Mouse (Mus musculus) lung, postnatal 0 days (tissue): Measurements from ENCODE around the gene Ccdc57. TPM values are rescaled to one million over a fixed set of nuclear protein-coding genes. Genes with fewer than 3 reads are reported as not detected.

ENCODE experiments used
- ATAC-seq: fragments of 200-750 bp; cut with Nextera tagmentation; 2 replicates; pipeline ENCODE4 v1.8.0; 2017; ENCODE audit warnings: moderate library complexity
- DNase-seq: peaks from one replicate; pipeline ENCODE4 v3.0.0-alpha.2; 2016; ENCODE audit warnings: low spot score
- H3K27ac ChIP-seq: fragments of 300-500 bp; sonication (generic); 2 replicates; pipeline ENCODE4 v1.5.1; 2014; ENCODE audit warnings: antibody characterized with exemption, mild to moderate bottlenecking, low read length, mixed read lengths
- H3K27me3 ChIP-seq: fragments of 300-500 bp; sonication (generic); replicated peaks from 2 replicates; pipeline ENCODE4 v1.6.1; 2014; ENCODE audit warnings: low read length, mixed read lengths; ENCODE audit not compliant: insufficient read depth
- H3K36me3 ChIP-seq: fragments of 300-500 bp; sonication (generic); 2 replicates; pipeline ENCODE4 v1.6.1; 2014; ENCODE audit warnings: low read length, mixed read lengths; ENCODE audit not compliant: insufficient read depth
- H3K4me1 ChIP-seq: fragments of 300-500 bp; sonication (generic); 2 replicates; pipeline ENCODE4 v1.6.1; 2014; ENCODE audit warnings: antibody characterized with exemption, low read depth, low read length, mixed read lengths; ENCODE audit not compliant: insufficient read depth
- H3K4me2 ChIP-seq: fragments of 300-500 bp; sonication (generic); replicated peaks from 2 replicates; pipeline ENCODE4 v1.6.1; 2014; ENCODE audit warnings: low read depth, mild to moderate bottlenecking, low read length, moderate library complexity, mixed read lengths
- H3K4me3 ChIP-seq: fragments of 300-500 bp; sonication (generic); 2 replicates; pipeline ENCODE4 v1.5.1; 2014; ENCODE audit warnings: low read depth, low read length
- H3K9ac ChIP-seq: fragments of 300-500 bp; sonication (generic); replicated peaks from 2 replicates; pipeline ENCODE4 v1.6.1; 2014; ENCODE audit warnings: low read depth, mild to moderate bottlenecking
- H3K9me3 ChIP-seq: fragments of 300-500 bp; sonication (generic); 2 replicates; pipeline ENCODE4 v1.6.1; 2016; ENCODE audit warnings: low read length, mixed read lengths
- CTCF ChIP-seq: IDR thresholded peaks from 2 replicates; pipeline ENCODE4 v1.5.1; 2016; ENCODE audit warnings: antibody characterized with exemption, mild to moderate bottlenecking
- EP300 ChIP-seq: IDR thresholded peaks from 2 replicates; pipeline ENCODE4 v1.6.1; 2016; ENCODE audit warnings: antibody characterized with exemption, mild to moderate bottlenecking, control low read depth
- WGBS: fragments of 180-500 bp; shearing (Covaris S2); extraction: QIAGEN DNeasy Blood & Tissue Kit; methylation state at CpG from one replicate; pipeline ENCODE4 v1.1.7; 2014; 5-methylcytosine and 5-hydroxymethylcytosine counted together
- polyA plus RNA-seq: library from polyadenylated mRNA; unstranded; fragments of >200 nt; fragmentation: Nextera tagmentation; extraction: Ambion mirVana; gene quantifications from 2 replicates; pipeline ENCODE4 v1.2.1, GENCODE M21; 2015

Gene Ccdc57
- polyA plus RNA-seq, 1 experiment from 2014 or later = 3.7 TPM

- H3K4me2 ChIP-seq = no peak overlapping the region
- no peaks in the 10 kb centered on the region for H3K36me3 ChIP-seq
- no peaks in the 10 kb centered on the region for H3K27me3 ChIP-seq
- WGBS = 15% methylated on average over 4 of the region's 4 CpGs
- H3K9me3 ChIP-seq = no peaks in the 10 kb centered on the region
- peak; percentile 58 for ATAC-seq
- peak; percentile 53 for DNase-seq
- no peak overlapping the region for H3K4me3 ChIP-seq
- no peaks in the 10 kb centered on the region for H3K4me1 ChIP-seq
- no peak for TF ChIP-seq CTCF
- no peak for TF ChIP-seq EP300
- H3K27ac ChIP-seq = no peak overlapping the region
- H3K9ac ChIP-seq = no peak overlapping the region
These were observed 6.1 kb upstream of the Ccdc57 start for GRCm38 (mm10) chr11:120938795-120939194.

- Histone ChIP-seq H3K36me3 (no peaks in the 10 kb centered on the region), H3K9me3 (no peaks in the 10 kb centered on the region), H3K9ac (no peak overlapping the region), H3K4me1 (peaks cover 1% of the 10 kb centered on the region; the same call in 1 of the 2 replicates), H3K4me2 (no peak overlapping the region), H3K4me3 (no peak overlapping the region), H3K27ac (no peak overlapping the region), H3K27me3 (no peaks in the 10 kb centered on the region)
- no peak for ATAC-seq
- no peak for DNase-seq
- TF ChIP-seq EP300 = no peak
- TF ChIP-seq CTCF = no peak
- WGBS = 96% methylated on average over 1 of the region's 1 CpGs
These were observed 5.3 kb upstream of the Ccdc57 start for GRCm38 (mm10) chr11:120937976-120938375.

- 93% methylated on average over 4 of the region's 4 CpGs for WGBS
- no peak overlapping the region for H3K27ac ChIP-seq
- H3K4me3 ChIP-seq = no peak overlapping the region
- no peaks in the 10 kb centered on the region for H3K27me3 ChIP-seq
- peaks cover 8% of the 10 kb centered on the region; the same call in 1 of the 2 replicates for H3K4me1 ChIP-seq
- no peak for TF ChIP-seq CTCF
- TF ChIP-seq EP300 = no peak
- H3K9ac ChIP-seq = no peak overlapping the region
- DNase-seq = no peak
- no peak overlapping the region for H3K4me2 ChIP-seq
- H3K36me3 ChIP-seq = no peaks in the 10 kb centered on the region
- ATAC-seq = no peak
- H3K9me3 ChIP-seq = no peaks in the 10 kb centered on the region
These were observed 1.2 kb downstream of the Ccdc57 start for GRCm38 (mm10) chr11:120931479-120931878.

- Histone ChIP-seq H3K9ac (no peak overlapping the region), H3K36me3 (no peaks in the 10 kb centered on the region), H3K4me2 (no peak overlapping the region), H3K27ac (no peak overlapping the region), H3K4me1 (peaks cover 8% of the 10 kb centered on the region; the same call in 1 of the 2 replicates), H3K4me3 (no peak overlapping the region), H3K27me3 (no peaks in the 10 kb centered on the region), H3K9me3 (no peaks in the 10 kb centered on the region)
- TF ChIP-seq CTCF = no peak
- ATAC-seq (no peak), DNase-seq (no peak)
- 90% methylated on average over 4 of the region's 4 CpGs for WGBS
These were observed 4.2 kb downstream of the Ccdc57 start for GRCm38 (mm10) chr11:120928468-120928867.

GRCm38 (mm10) chr11:120922528-120922927, 10.1 kb downstream of the Ccdc57 start:
- 91% methylated on average over 3 of the region's 3 CpGs for WGBS
- Histone ChIP-seq H3K27me3 (no peaks in the 10 kb centered on the region), H3K4me3 (no peak overlapping the region), H3K4me2 (no peak overlapping the region), H3K4me1 (no peaks in the 10 kb centered on the region), H3K9me3 (no peaks in the 10 kb centered on the region), H3K27ac (no peak overlapping the region), H3K36me3 (no peaks in the 10 kb centered on the region), H3K9ac (no peak overlapping the region)
- ATAC-seq (no peak), DNase-seq (no peak)
- TF ChIP-seq EP300 (no peak), CTCF (no peak)

- H3K9ac ChIP-seq = no peak overlapping the region
- DNase-seq (no peak), ATAC-seq (no peak)
- no peaks in the 10 kb centered on the region for H3K27me3 ChIP-seq
- H3K4me2 ChIP-seq = no peak overlapping the region
- 96% methylated on average over 5 of the region's 5 CpGs for WGBS
- no peak for TF ChIP-seq EP300
- TF ChIP-seq CTCF = no peak
- H3K9me3 ChIP-seq = no peaks in the 10 kb centered on the region
- H3K4me1 ChIP-seq = no peaks in the 10 kb centered on the region
- no peaks in the 10 kb centered on the region for H3K36me3 ChIP-seq
- H3K4me3 ChIP-seq = no peak overlapping the region
- no peak overlapping the region for H3K27ac ChIP-seq
These were observed 14.9 kb downstream of the Ccdc57 start for GRCm38 (mm10) chr11:120917756-120918155.

GRCm38 (mm10) chr11:120916477-120916876, 16.2 kb downstream of the Ccdc57 start:
- H3K4me3 ChIP-seq = no peak overlapping the region
- H3K4me2 ChIP-seq = no peak overlapping the region
- no peak overlapping the region for H3K9ac ChIP-seq
- 40% methylated on average over 3 of the region's 3 CpGs for WGBS
- ATAC-seq (no peak), DNase-seq (peak; percentile 64)
- H3K27me3 ChIP-seq = no peaks in the 10 kb centered on the region
- TF ChIP-seq CTCF = no peak
- no peak for TF ChIP-seq EP300
- no peaks in the 10 kb centered on the region for H3K9me3 ChIP-seq
- no peaks in the 10 kb centered on the region for H3K36me3 ChIP-seq
- no peak overlapping the region for H3K27ac ChIP-seq
- H3K4me1 ChIP-seq = no peaks in the 10 kb centered on the region
